Mouse (Mus musculus) spleen, postnatal 14 days (tissue): ENCODE measurements at regions not wholly inside any gene's neighbourhood (a gene's known extent, or its start where the extent isn't known, plus 50 kb on each side); places are given as distances from the start of the nearest gene placed in this dataset.
"Not testable (repeated sequence)": the region's sequence is repeated elsewhere in the genome, so short reads cannot be mapped to it uniquely, and the experiment has no call there.

ENCODE experiments used
- DNase-seq, 2 experiments: peaks; one replicate each; pipeline ENCODE4 v3.0.0; 2021 to 2022; ENCODE audit warnings: low spot score in 2 of 2

DNA sequence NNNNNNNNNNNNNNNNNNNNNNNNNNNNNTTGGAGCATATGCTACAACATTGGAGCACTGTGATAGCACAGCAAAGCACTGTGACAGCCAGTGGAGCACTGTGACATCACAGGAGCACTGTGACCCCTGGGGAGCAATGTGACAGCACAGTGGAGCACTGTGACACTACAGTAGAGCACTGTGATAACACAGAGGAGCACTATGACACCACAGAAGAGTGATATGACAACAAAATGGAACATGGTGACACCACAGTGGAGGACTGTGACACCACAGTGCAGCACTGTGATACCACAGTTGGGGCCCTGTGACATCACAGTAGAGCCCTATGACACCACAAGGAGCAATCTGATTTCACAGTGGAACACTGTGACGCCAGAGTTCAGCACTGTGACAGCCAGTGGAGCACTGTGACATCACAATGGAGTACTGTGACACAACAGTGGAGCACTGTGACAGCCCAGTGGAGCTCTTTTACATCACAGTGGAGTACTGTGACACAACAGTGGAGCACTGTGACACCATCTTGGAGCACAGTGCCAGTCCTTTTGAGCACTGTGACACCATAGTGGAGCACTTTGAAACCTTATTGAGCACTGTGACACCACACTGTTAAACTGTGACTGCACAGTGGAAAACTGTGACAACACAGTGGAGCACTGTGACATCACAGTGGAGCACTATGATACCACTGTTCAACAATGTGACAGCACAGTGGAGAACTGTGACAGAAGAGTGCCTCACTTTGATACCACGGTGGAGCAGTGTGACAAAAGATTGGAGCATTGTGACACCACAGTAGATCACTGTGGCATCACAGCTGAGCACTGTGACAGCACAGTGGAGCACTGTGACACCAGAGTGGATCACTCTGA, 116.9 kb upstream of the Vmn1r2 start:
- DNase-seq = peak in 1 of 2 experiments; percentile 0

DNA sequence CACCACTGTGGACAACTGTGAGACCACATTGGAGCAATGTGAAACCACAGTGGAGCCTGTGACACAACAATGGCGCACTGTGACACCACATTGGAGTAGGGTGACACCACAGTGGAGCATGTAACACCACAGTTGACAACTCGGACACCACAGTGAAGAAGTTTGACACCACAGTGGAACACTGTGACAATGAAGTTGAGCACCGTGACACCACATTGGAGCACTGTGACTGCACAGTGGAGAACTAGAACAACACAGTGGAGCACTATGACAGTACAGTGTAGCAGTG, 116.3 kb upstream of the Vmn1r2 start:
- no peak for DNase-seq

- peak; percentile 0 to 5 for DNase-seq
Observed at GRCm38 (mm10) chr4:3051212-3051611, 115.9 kb upstream of the Vmn1r2 start.

DNA sequence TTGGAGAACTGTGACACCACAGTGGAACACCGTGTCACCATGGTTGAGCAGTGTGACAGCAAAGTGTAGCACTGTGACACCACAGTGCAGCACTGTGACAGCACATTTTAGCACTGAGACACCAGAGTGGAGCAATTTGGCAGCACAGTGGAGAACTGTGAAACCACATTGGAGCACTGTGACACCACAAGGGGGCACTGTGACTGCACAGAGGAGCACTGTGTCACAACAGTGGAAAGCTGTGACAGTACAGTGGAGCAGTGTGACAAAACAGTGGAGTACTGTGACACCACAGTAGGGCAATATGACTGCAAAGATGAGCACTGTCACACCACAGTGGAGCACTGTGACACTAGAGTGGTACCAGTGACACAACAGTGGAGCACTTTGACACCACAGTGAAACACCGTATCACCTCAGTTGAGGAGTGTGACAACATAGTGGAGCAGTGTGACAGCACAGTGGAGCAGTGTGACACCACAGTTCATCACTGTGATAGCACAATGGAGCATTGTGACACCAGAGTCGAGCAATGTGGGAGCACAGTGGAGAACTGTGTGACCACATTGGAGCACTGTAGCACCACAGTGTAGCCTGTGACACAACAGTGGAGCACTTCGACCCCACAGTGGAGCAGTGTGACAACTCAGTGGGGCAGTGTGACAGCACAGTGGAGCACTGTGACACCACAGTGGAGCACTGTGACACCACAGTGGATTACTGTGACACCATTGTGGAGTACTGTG, 114.6 kb upstream of the Vmn1r2 start:
- DNase-seq = peak; percentile 0 to 6

DNA sequence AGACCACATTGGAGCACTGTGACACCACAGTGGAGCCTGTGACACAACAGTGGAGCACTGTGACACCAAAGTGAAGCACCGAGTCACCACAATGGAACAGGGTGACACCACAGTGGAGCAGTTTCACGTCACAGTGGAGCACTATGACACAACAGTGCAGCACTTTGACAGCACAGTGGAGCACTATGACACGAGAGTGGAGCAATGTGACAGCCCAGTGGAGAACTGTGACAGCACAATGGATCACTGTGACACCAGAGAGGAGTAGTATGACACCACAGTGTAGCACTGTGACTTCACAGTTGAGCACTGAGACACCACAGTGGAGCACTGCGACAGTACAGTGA, 114.1 kb upstream of the Vmn1r2 start:
- DNase-seq = peak in 1 of 2 experiments; percentile 0

DNA sequence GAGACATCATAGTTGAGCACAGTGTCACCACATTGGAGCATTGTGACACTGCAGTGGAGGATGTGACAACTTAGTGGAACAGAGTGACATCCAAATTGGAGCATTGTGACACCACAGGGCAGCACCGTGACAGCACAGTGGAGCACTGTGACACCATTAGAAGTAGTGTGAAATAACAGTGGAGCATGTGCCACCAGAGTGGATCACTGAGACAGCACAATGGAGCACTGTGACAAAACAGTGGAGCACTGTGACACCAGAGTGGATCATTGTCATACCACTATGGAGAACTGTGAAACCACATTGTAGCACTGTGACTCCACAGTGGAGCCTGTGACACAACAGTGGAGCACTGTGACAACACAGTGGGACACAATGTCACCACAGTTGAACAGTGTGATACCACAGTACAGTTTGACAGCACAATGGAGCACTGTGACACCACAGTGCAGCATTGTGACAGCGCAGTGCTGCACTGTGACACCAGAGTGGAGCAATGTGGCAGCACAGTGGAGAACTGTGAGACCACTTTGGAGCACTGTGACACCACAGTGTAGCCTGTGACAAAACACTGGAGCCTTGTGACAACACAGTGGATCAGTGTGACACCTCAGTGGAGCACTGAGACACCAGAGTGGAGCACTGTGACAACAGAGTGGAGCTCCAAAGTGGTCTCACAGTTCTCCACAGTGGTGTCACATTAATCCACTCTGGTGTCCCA, 113.5 kb upstream of the Vmn1r2 start:
- peak in 1 of 2 experiments; percentile 0 for DNase-seq

DNA sequence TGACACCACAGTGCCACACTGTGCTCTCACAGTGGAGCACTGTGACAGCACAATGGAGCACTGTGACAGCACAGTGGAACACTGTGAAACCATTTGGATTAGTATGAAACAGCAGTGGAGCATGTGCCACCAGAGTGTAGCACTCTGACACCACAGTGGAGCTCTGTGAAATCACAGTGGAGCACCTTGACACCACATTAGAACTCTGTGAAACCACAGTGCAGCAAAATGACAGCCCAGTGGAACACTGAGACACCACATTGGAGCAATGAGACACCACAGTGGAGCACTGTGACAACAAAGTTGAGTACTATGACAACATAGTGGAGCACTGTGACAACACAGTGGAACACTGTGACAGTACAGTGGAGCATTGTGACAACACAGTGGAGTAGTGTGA, 112.2 kb upstream of the Vmn1r2 start:
- no peak for DNase-seq

- no peak for DNase-seq
Observed at GRCm38 (mm10) chr4:3055396-3055795, 111.7 kb upstream of the Vmn1r2 start.

DNA sequence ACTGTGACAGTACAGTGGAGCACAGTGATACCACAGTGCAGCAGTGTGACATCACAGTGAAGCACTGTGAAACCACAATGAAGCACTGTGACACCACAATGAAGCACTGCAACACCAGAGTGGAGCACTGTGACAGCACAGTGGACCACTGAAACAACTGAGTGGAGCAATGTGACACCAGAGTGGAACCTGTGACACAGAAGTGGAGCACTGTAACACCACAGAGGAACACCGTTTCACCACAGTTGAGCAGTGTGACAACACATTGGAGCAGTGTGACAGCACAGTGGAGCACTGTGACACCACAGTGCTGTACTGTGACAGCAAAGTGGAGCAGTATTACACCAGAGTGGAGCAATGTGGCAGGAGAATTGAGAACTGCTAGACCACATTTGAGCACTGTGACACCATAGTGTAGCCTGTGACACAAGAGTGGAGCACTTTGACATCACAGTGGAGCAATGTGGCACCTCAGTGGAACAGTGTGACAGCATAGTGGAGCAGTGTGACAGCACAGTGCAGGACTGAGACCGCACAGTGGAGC, 107.5 kb upstream of the Vmn1r2 start:
- DNase-seq = peak; percentile 0 to 5

- DNase-seq = peak; percentile 0 to 5
Observed at GRCm38 (mm10) chr4:3062027-3062605, 105.0 kb upstream of the Vmn1r2 start.

DNA sequence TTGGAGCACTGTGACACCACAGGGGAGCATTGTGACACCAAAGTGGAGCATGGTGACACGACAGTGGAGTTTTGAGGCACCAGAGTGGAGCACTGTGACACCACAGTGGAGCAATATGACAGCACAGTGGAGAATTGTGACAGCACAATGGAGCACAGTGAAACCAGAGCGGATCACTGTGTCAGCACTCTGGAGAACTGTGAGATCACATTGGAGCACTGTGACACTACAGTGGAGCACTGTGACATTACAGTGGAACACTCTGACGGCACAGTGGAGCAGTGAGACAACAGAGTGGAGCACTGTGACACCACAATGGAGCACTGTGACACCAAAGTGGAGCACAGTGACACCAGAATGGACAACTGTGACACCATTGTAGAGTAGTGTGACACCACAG, 103.2 kb upstream of the Vmn1r2 start:
- peak in 1 of 2 experiments; percentile 0 for DNase-seq

DNA sequence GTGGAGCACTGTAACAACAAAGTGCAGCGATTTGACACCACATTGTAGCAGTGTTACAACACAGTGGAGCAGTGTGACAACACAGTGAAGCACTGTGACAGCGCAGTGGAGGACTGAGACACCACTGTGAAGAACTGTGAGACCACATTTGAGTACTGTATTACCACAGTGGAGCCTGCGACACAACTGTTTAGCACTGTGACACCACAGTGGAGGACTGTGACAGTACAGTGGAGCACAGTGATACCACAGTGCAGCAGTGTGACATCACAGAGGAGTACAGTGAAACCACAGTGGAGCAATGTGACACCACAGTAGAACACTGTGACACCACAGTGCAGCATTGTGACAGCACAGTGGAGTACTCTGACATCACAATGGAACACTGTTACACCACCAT, 102.5 kb upstream of the Vmn1r2 start:
- DNase-seq = no peak

- not testable (repeated sequence) for DNase-seq
Observed at GRCm38 (mm10) chr4:3065335-3065734, 101.8 kb upstream of the Vmn1r2 start.

- DNase-seq = no peak
Observed at GRCm38 (mm10) chr4:3066051-3066736, 100.9 kb upstream of the Vmn1r2 start.

GRCm38 (mm10) chr4:3067265-3067664, 99.9 kb upstream of the Vmn1r2 start:
- peak; percentile 0 to 6 for DNase-seq

DNA sequence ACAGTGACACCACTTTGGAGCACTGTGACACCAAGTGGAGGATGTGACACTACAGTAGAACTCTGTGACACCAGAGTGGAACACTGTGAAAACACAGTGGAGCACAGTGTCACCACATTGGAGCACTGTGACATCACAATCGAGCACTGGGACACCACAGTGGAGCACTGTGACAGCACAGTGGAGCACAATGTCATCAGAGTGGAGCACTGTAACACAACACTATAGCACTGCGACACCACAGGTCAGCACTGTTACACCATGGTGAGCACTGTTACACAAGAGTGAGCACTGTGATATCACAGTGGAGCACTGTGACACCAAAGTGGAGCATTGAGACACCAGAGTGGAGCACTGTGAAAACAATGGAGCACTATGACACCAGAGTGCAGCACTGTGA, 99.5 kb upstream of the Vmn1r2 start:
- peak; percentile 13 to 16 for DNase-seq

- DNase-seq = peak; percentile 0 to 6
Observed at GRCm38 (mm10) chr4:3068306-3069223, 98.6 kb upstream of the Vmn1r2 start.

DNA sequence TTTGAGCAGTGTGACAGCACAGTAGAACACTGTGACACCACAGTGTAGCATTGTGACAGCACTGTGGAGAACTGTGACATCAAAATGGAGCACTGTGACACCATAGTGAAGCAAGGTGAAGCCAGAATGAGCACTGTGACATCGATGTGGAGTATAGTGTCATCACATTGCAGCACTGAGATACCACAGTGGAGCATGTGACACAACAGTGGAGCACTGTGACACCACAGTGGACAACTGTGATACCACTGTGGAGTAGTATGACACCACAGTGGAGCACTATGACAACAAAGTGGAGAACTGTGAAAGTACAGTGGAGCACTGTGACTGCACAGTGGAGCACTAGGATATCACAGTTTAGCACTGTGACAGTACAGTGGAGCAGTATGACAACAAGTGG, 97.8 kb upstream of the Vmn1r2 start:
- DNase-seq = peak in 1 of 2 experiments; percentile 0

DNA sequence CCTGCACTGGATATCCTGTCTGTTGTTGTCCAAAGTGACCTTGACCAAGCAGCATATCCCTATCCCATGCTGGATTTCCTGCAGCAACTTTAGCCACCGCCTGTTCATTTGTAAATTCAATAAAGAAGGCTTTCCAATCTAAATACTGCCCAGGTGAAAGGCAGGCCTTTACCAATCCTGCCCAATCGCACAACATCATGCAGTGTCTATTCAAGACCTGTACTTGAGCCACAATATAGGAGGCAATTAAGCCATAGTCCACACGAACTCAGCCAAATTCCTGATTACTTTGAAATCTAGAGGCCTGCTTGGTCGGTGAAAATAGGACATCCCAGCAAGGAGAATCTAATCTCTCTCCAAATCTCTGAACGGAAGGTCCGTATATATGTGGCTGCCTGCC, 95.8 kb upstream of the Vmn1r2 start:
- DNase-seq = not testable (repeated sequence)

GRCm38 (mm10) chr4:3079901-3080300, 87.2 kb upstream of the Vmn1r2 start:
- no peak for DNase-seq
